Mouse (Mus musculus) forebrain, embryonic 11.5 days (tissue): ENCODE results near the gene Fkbp2. TPM values are rescaled to one million over a fixed set of nuclear protein-coding genes. Genes with fewer than 3 reads are reported as not detected.

Experiments used
- ATAC-seq: fragments of 200-750 bp; cut with Nextera tagmentation; replicated peaks from 2 replicates; pipeline ENCODE4 v1.8.0; 2017; ENCODE audit warnings: moderate TSS enrichment; ENCODE audit not compliant: low FRiP score
- DNase-seq: peaks from one replicate; pipeline ENCODE4 v3.0.0-alpha.2; 2017; ENCODE audit warnings: low spot score
- H3K27ac ChIP-seq: fragments of 300-500 bp; sonication (generic); 2 replicates; pipeline ENCODE4 v1.5.1; 2014; ENCODE audit warnings: low read depth, low read length
- H3K27me3 ChIP-seq: fragments of 300-500 bp; sonication (generic); 2 replicates; pipeline ENCODE4 v1.6.1; 2014; ENCODE audit warnings: mild to moderate bottlenecking, low read length, mixed read lengths; ENCODE audit not compliant: control insufficient read depth, insufficient read depth
- H3K36me3 ChIP-seq: fragments of 300-500 bp; sonication (generic); 2 replicates; pipeline ENCODE4 v1.6.1; 2014; ENCODE audit warnings: mild to moderate bottlenecking, low read length, moderate library complexity, mixed read lengths; ENCODE audit not compliant: control insufficient read depth, insufficient read depth
- H3K4me1 ChIP-seq: fragments of 300-500 bp; sonication (generic); replicated peaks from 2 replicates; pipeline ENCODE4 v1.6.1; 2014; ENCODE audit warnings: low read length, mixed read lengths; ENCODE audit not compliant: control insufficient read depth, insufficient read depth
- H3K4me2 ChIP-seq: fragments of 300-500 bp; sonication (generic); 2 replicates; pipeline ENCODE4 v1.6.1; 2014; ENCODE audit warnings: low read depth, mild to moderate bottlenecking, low read length, moderate library complexity, mixed read lengths; ENCODE audit not compliant: severe bottlenecking
- H3K4me3 ChIP-seq: fragments of 300-500 bp; sonication (generic); 2 replicates; pipeline ENCODE4 v1.5.1; 2014; ENCODE audit warnings: low read depth, low read length
- H3K9ac ChIP-seq: fragments of 300-500 bp; sonication (generic); 2 replicates; pipeline ENCODE4 v1.6.1; 2014; ENCODE audit warnings: low read length
- H3K9me3 ChIP-seq: fragments of 300-500 bp; sonication (generic); 2 replicates; pipeline ENCODE4 v1.6.1; 2016; ENCODE audit warnings: low read length, mixed read lengths; ENCODE audit not compliant: control insufficient read depth
- WGBS: fragments of 180-500 bp; shearing (Covaris S2); extraction: QIAGEN DNeasy Blood & Tissue Kit; methylation state at CpG from one replicate; pipeline ENCODE4 v1.1.7; 2014; 5-methylcytosine and 5-hydroxymethylcytosine counted together
- polyA plus RNA-seq: library from polyadenylated mRNA; unstranded; fragments of >200 nt; fragmentation: Nextera tagmentation; extraction: Ambion mirVana; gene quantifications from 2 replicates; pipeline ENCODE4 v1.2.1, GENCODE M21; 2014

Gene Fkbp2
- polyA plus RNA-seq, 1 experiment from 2014 or later: 65.4 TPM

GRCm38 (mm10) chr19:6941372-6942248 is 38.7 kb downstream of the Fkbp2 start, which contains the start of gene Bad:
Gene Bad, plus strand, starts transcription at chr19:6941861.
- no peaks in the 10 kb centered on the region for H3K36me3 ChIP-seq
- H3K4me1 ChIP-seq: peaks cover 15% of the 10 kb centered on the region
- ATAC-seq: peak; percentile 86
- H3K9me3 ChIP-seq: no peaks in the 10 kb centered on the region
- H3K4me2 ChIP-seq: peak within 1 kb of the TSS; percentile 97
- peak within 1 kb of the TSS; percentile 65 for H3K4me3 ChIP-seq
- H3K27ac ChIP-seq: peak within 1 kb of the TSS; percentile 91
- H3K9ac ChIP-seq: peak within 1 kb of the TSS; percentile 91
- peak; percentile 98 for DNase-seq
- no peaks in the 10 kb centered on the region for H3K27me3 ChIP-seq
- WGBS: under 1% methylated on average over 83 of the region's 83 CpGs

GRCm38 (mm10) chr19:6940396-6941351 is 39.6 kb downstream of the Fkbp2 start:
- ATAC-seq: peak; percentile 29
- Histone ChIP-seq H3K9ac (peak overlapping the region; percentile 91), H3K4me1 (peaks cover 15% of the 10 kb centered on the region), H3K27ac (no peak overlapping the region), H3K36me3 (no peaks in the 10 kb centered on the region), H3K4me2 (peak overlapping the region; percentile 97), H3K9me3 (no peaks in the 10 kb centered on the region), H3K27me3 (peaks cover 5% of the 10 kb centered on the region; the same call in 1 of the 2 replicates), H3K4me3 (peak overlapping the region; percentile 65)
- DNase-seq: no peak
- WGBS: 22% methylated on average over 29 of the region's 29 CpGs

- Histone ChIP-seq H3K4me1 (peaks cover 16% of the 10 kb centered on the region), H3K4me2 (no peak overlapping the region), H3K27ac (no peak overlapping the region), H3K9ac (no peak overlapping the region; the same call in 1 of the 2 replicates), H3K9me3 (no peaks in the 10 kb centered on the region), H3K4me3 (no peak overlapping the region), H3K36me3 (no peaks in the 10 kb centered on the region), H3K27me3 (peaks cover 19% of the 10 kb centered on the region)
- no peak for ATAC-seq
- no peak for DNase-seq
- 88% methylated on average over 20 of the region's 20 CpGs for WGBS
These were observed 40.9 kb downstream of the Fkbp2 start for GRCm38 (mm10) chr19:6939106-6940002.

GRCm38 (mm10) chr19:6937541-6938465 is 42.5 kb downstream of the Fkbp2 start:
- Histone ChIP-seq H3K27me3 (peaks cover 34% of the 10 kb centered on the region), H3K9ac (no peak overlapping the region), H3K9me3 (no peaks in the 10 kb centered on the region), H3K36me3 (no peaks in the 10 kb centered on the region), H3K4me2 (no peak overlapping the region), H3K27ac (no peak overlapping the region), H3K4me1 (peaks cover 19% of the 10 kb centered on the region; the same call in 1 of the 2 replicates), H3K4me3 (no peak overlapping the region)
- ATAC-seq (no peak), DNase-seq (no peak)
- 80% methylated on average over 16 of the region's 16 CpGs for WGBS

GRCm38 (mm10) chr19:6936299-6936698 is 44.0 kb downstream of the Fkbp2 start:
- no peaks in the 10 kb centered on the region for H3K36me3 ChIP-seq
- DNase-seq (no peak), ATAC-seq (no peak)
- peaks cover 15% of the 10 kb centered on the region; the same call in 1 of the 2 replicates for H3K4me1 ChIP-seq
- H3K4me2 ChIP-seq: no peak overlapping the region
- no peak overlapping the region for H3K4me3 ChIP-seq
- no peak overlapping the region for H3K27ac ChIP-seq
- no peaks in the 10 kb centered on the region for H3K9me3 ChIP-seq
- 20% methylated on average over 3 of the region's 3 CpGs for WGBS
- no peak overlapping the region for H3K9ac ChIP-seq
- H3K27me3 ChIP-seq: peaks cover 48% of the 10 kb centered on the region

GRCm38 (mm10) chr19:6934195-6934977 is 45.9 kb downstream of the Fkbp2 start, which contains the start of gene Kcnk4:
Gene Kcnk4, minus strand, starts transcription at chr19:6934515.
- Histone ChIP-seq H3K9me3 (no peaks in the 10 kb centered on the region), H3K4me2 (peak within 1 kb of the TSS; percentile 41), H3K27ac (no peak within 1 kb of the TSS), H3K4me3 (peak within 1 kb of the TSS; percentile 22), H3K9ac (peak within 1 kb of the TSS; percentile 5; the same call in 1 of the 2 replicates), H3K4me1 (peaks cover 7% of the 10 kb centered on the region; the same call in 1 of the 2 replicates), H3K27me3 (peaks cover 57% of the 10 kb centered on the region), H3K36me3 (no peaks in the 10 kb centered on the region)
- ATAC-seq: no peak
- 10% methylated on average over 23 of the region's 23 CpGs for WGBS
- no peak for DNase-seq
